Mouse (Mus musculus) lung, postnatal 0 days (tissue): Measurements from ENCODE around the gene Timm44.

ENCODE experiments used
- CTCF ChIP-seq: IDR thresholded peaks from 2 replicates; pipeline ENCODE4 v1.5.1; 2016; ENCODE audit warnings: antibody characterized with exemption, mild to moderate bottlenecking
- EP300 ChIP-seq: IDR thresholded peaks from 2 replicates; pipeline ENCODE4 v1.6.1; 2016; ENCODE audit warnings: antibody characterized with exemption, mild to moderate bottlenecking, control low read depth

DNA sequence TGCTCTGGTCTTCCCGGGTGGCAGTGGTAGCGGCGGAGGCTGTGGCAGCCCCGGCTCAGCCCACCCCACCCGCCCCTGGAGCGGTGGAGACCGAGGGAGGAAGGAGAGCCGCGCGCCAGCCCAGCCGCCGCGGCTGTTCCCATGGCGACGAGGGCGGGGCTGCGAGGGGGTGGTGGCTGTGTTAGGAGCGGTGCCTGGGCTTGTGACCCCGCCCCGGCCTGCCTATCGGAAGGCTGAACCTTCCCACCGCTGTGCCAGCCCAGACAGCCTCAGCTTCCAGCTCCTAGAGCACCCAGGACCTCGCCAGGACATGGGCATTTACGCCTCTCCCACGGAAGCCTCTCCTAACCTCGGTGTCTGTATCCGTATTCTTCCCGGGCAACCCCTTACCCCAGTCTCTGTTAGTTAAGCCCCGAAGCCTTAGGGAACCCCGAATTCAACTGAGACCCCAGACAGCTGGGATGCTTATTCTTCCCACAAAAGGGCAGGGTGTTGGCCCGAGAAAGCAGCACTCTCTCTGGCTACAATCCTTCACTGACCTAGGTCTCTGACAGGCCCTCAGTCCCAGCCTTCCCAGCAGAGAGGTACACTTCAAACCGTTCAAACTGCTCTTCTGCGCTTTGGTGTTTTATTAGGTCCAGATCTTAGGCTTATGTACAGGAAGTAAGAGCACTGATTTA is 16.4 kb downstream of the Timm44 start, which contains the start of gene Ctxn1:
- TF ChIP-seq CTCF (no peak), EP300 (no peak)
